Mouse (Mus musculus) liver, embryonic 14.5 days (tissue): Measurements from ENCODE around the gene Crnkl1. TPM values are rescaled to one million over a fixed set of nuclear protein-coding genes. Genes with fewer than 3 reads are reported as not detected.

ENCODE experiments used
- ATAC-seq: fragments of 200-750 bp; cut with Nextera tagmentation; 2 replicates; pipeline ENCODE4 v1.8.0; 2017; ENCODE audit warnings: moderate number of reproducible peaks, mild to moderate bottlenecking, moderate library complexity; ENCODE audit not compliant: insufficient read depth
- DNase-seq, 3 experiments: peaks; one replicate each; pipeline ENCODE4 v3.0.0-alpha.2; 2012 to 2013; ENCODE audit warnings: low read depth in 3 of 3, low spot score in 3 of 3
- H3K27ac ChIP-seq: fragments of 300-500 bp; sonication (generic); 2 replicates; pipeline ENCODE4 v1.5.1; 2014; ENCODE audit warnings: moderate library complexity, mild to moderate bottlenecking, control low read depth, inconsistent platforms
- H3K27me3 ChIP-seq: fragments of 300-500 bp; sonication (generic); 2 replicates; pipeline ENCODE4 v1.6.1; 2014; ENCODE audit warnings: mild to moderate bottlenecking, low read length, moderate library complexity; ENCODE audit not compliant: control insufficient read depth, insufficient read depth
- H3K36me3 ChIP-seq: fragments of 300-500 bp; sonication (generic); replicated peaks from 2 replicates; pipeline ENCODE4 v1.6.1; 2014; ENCODE audit warnings: low read depth; ENCODE audit not compliant: control insufficient read depth, insufficient read depth
- H3K4me1 ChIP-seq, 2 experiments: fragments of 200-500 bp in 1 of 2; fragments of 300-500 bp in 1 of 2; sonication (generic) in 1 of 2; replicated peaks; 2 replicates each; pipeline ENCODE4 v1.6.1; 2012 to 2014; ENCODE audit warnings: antibody characterized with exemption in 1 of 2, inconsistent platforms in 1 of 2, low read length in 1 of 2; ENCODE audit not compliant: control insufficient read depth in 2 of 2, insufficient read depth in 2 of 2
- H3K4me2 ChIP-seq: fragments of 300-500 bp; sonication (generic); 2 replicates; pipeline ENCODE4 v1.6.1; 2014; ENCODE audit warnings: low read depth, mild to moderate bottlenecking, control low read depth, moderate library complexity
- H3K4me3 ChIP-seq, 2 experiments: fragments of 200-500 bp in 1 of 2; fragments of 300-500 bp in 1 of 2; sonication (generic) in 1 of 2; 2 replicates each; pipeline ENCODE4 v1.5.1; 2012 to 2014; ENCODE audit warnings: low read depth in 2 of 2, low read length in 2 of 2, mild to moderate bottlenecking in 2 of 2, control low read depth in 1 of 2, inconsistent platforms in 1 of 2, moderate library complexity in 1 of 2; ENCODE audit not compliant: insufficient read depth in 1 of 2
- H3K9ac ChIP-seq: fragments of 300-500 bp; sonication (generic); replicated peaks from 2 replicates; pipeline ENCODE4 v1.6.1; 2014; ENCODE audit warnings: mild to moderate bottlenecking, control low read depth, moderate library complexity
- H3K9me3 ChIP-seq: fragments of 300-500 bp; sonication (generic); 2 replicates; pipeline ENCODE4 v1.6.1; 2016; ENCODE audit warnings: low read length, mixed read lengths; ENCODE audit not compliant: control insufficient read depth
- CTCF ChIP-seq: IDR thresholded peaks from 2 replicates; pipeline ENCODE4 v1.5.1; 2016; ENCODE audit warnings: antibody characterized with exemption, low read depth, control low read depth
- EP300 ChIP-seq: IDR thresholded peaks from 2 replicates; pipeline ENCODE4 v1.6.1; 2016; ENCODE audit warnings: antibody characterized with exemption, low read depth
- WGBS: fragments of 180-500 bp; shearing (Covaris S2); extraction: QIAGEN DNeasy Blood & Tissue Kit; methylation state at CpG from one replicate; pipeline ENCODE4 v1.1.7; 2014; ENCODE audit not compliant: insufficient replicate concordance; 5-methylcytosine and 5-hydroxymethylcytosine counted together
- polyA plus RNA-seq, 2 experiments: library from polyadenylated mRNA; depleted of rRNA in 1 of 2; stranded (reverse) in 1 of 2; unstranded in 1 of 2; fragments of >200 nt; fragmentation: Nextera tagmentation in 1 of 2; extraction: Ambion mirVana in 1 of 2; gene quantifications; 2 replicates each; pipeline versions ENCODE4 v1.2.1 to v1.2.3; 2012 to 2014

Crnkl1 gene
- polyA plus RNA-seq, 2 experiments, result 10.3 to 18.2 TPM

DNA sequence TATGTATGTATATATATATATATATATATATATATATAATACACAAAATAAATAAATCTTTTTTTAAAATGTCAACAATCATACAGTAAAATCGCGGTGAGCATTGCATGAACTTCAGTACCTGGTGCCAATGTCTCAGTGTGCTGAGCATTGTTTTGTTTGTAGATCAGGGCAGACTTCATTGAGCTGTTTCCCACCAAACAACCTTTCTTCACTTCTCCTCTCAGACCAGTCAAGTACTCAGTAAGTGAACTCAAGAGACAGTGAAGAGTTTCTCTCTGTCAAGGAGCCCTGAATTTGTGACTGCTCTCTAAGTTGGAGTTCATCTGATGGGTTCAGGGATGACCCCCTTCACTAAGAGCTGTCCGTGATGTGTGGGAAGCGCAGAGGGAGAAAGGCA is 37.8 kb upstream of the Crnkl1 start:
- no peak overlapping the region for H3K27ac ChIP-seq
- H3K9me3 ChIP-seq, result no peaks in the 10 kb centered on the region
- H3K4me2 ChIP-seq, result no peak overlapping the region
- H3K4me3 ChIP-seq, result no peak overlapping the region
- no peaks in the 10 kb centered on the region for H3K36me3 ChIP-seq
- H3K4me1 ChIP-seq, result no peaks in the 10 kb centered on the region
- ATAC-seq, result no peak
- TF ChIP-seq EP300, result no peak
- no peak for TF ChIP-seq CTCF
- no peak overlapping the region for H3K9ac ChIP-seq
- 81% methylated on average over 4 of the region's 4 CpGs for WGBS
- no peaks in the 10 kb centered on the region for H3K27me3 ChIP-seq
- DNase-seq, result no peak

DNA sequence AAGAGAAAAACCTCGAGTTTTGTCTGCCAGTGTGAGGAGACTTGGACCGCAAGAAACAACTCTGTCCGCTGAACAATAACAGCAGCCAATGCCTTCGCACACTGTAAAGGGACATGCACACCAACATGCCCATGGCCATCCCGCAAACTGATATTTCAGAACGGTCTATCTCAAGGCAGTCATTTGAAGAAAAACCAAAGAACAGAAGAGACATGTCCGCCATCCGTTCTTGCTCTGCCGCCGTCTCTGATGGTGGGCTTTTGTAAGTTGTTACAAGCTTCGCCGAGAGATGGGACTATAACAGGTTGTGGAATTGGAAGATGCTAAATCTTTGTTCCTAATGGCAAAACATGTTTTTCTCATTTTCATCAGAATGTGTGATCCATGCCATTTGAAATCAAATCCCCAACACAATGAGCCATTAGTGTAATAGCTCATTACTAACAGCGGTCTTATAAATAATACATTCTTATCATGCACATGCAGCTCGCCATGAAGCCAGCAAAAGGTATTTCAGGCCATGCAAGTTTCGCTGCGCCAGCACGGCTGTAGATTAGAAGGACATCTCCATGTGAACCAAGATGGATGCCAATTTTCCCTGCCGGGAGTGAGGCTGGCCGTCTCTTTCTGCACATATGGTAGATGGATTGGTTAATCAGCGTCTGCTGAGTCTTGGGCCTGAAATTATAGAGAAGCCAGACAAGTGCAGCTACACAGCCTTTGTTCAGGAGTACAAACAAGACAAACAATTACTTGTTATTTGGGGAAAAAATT is 36.6 kb upstream of the Crnkl1 start:
- H3K27ac ChIP-seq, result no peak overlapping the region
- H3K27me3 ChIP-seq, result no peaks in the 10 kb centered on the region
- H3K4me3 ChIP-seq, result no peak overlapping the region
- H3K9ac ChIP-seq, result no peak overlapping the region
- H3K4me2 ChIP-seq, result no peak overlapping the region
- no peak for ATAC-seq
- H3K9me3 ChIP-seq, result no peaks in the 10 kb centered on the region
- TF ChIP-seq EP300, result no peak
- no peak for TF ChIP-seq CTCF
- H3K4me1 ChIP-seq, result no peaks in the 10 kb centered on the region
- DNase-seq, result no peak
- no peaks in the 10 kb centered on the region for H3K36me3 ChIP-seq
- WGBS, result 76% methylated on average over 20 of the region's 20 CpGs

DNA sequence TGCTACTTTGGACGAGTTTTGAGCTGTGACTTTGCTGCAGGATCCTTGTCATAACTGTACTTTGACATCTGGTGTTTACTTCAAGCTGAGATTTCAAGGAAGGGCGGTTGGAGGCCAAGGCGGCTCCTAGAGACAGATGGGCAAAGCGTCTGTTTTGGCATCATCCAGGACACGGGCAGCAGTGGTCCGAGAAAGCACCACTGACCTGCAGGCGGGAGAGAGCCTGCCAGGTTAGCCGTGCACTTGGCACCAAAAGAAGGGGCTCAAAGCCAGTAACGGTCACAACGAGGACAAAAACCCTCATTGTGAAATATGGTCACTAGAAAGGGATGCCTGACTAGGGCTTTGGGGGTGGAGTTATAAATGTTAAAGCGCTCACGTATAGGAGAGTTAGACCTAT is 35.9 kb upstream of the Crnkl1 start:
- no peaks in the 10 kb centered on the region for H3K36me3 ChIP-seq
- no peak overlapping the region for H3K9ac ChIP-seq
- 74% methylated on average over 12 of the region's 12 CpGs for WGBS
- no peaks in the 10 kb centered on the region for H3K9me3 ChIP-seq
- no peak overlapping the region for H3K4me2 ChIP-seq
- H3K27me3 ChIP-seq, result no peaks in the 10 kb centered on the region
- TF ChIP-seq EP300, result no peak
- TF ChIP-seq CTCF, result no peak
- DNase-seq, result no peak
- H3K27ac ChIP-seq, result no peak overlapping the region
- H3K4me3 ChIP-seq, result no peak overlapping the region
- no peak for ATAC-seq
- H3K4me1 ChIP-seq, result no peaks in the 10 kb centered on the region

DNA sequence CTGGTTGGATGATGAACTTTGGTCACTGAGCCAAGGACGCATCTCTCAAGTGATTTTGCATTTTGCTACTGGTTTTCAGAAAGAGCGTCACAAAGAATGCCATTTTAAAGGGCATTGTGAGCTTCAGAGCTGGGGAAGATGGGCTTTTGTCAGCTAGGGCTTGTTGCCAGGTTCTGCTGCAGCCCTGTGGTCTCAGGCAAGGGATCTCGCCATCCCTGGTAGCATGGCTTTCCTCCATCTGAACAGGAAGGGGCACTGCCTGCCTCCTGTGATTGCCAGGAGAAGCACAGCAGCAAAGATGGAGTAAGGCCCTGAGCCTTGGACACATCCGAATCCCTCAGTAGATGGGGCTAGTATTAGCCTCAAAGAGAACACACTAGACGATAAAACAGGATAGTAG is 27.0 kb upstream of the Crnkl1 start:
- H3K36me3 ChIP-seq, result no peaks in the 10 kb centered on the region
- no peak for TF ChIP-seq EP300
- no peak for TF ChIP-seq CTCF
- H3K9me3 ChIP-seq, result no peaks in the 10 kb centered on the region
- H3K4me3 ChIP-seq, result no peak overlapping the region
- WGBS, result 59% methylated on average over 5 of the region's 5 CpGs
- H3K27me3 ChIP-seq, result no peaks in the 10 kb centered on the region
- DNase-seq (no peak), ATAC-seq (no peak)
- H3K9ac ChIP-seq, result no peak overlapping the region
- no peak overlapping the region for H3K27ac ChIP-seq
- H3K4me2 ChIP-seq, result no peak overlapping the region
- no peaks in the 10 kb centered on the region for H3K4me1 ChIP-seq

DNA sequence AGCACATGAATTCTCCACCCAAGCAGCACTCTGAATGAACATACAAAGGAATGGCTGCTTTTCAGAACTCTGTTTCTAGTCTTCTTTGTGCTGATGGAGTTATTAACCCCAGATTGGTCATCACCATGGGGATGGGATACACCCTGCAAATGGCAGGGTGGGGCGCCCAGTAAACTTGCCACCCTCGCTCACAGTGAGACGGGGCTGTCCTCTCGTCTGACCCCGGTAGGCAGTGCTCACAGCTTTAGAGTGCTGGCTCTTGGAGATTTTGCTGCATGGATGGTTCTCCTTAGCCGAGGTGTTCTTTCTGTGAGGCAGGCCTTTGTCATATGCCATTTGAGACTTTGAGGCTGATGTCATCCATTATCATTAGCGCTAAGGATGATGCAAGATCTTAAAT is 23.7 kb upstream of the Crnkl1 start:
- no peak overlapping the region for H3K4me2 ChIP-seq
- H3K9me3 ChIP-seq, result no peaks in the 10 kb centered on the region
- 69% methylated on average over 7 of the region's 7 CpGs for WGBS
- no peaks in the 10 kb centered on the region for H3K4me1 ChIP-seq
- no peak overlapping the region for H3K27ac ChIP-seq
- H3K27me3 ChIP-seq, result no peaks in the 10 kb centered on the region
- H3K36me3 ChIP-seq, result no peaks in the 10 kb centered on the region
- ATAC-seq, result no peak
- H3K9ac ChIP-seq, result no peak overlapping the region
- no peak for TF ChIP-seq CTCF
- TF ChIP-seq EP300, result no peak
- H3K4me3 ChIP-seq, result no peak overlapping the region
- DNase-seq, result no peak
